Mouse (Mus musculus): ENCODE results near the gene Zp1. TPM values are rescaled to one million over a fixed set of nuclear protein-coding genes. Genes with fewer than 3 reads are reported as not detected.

Zp1 gene
- total RNA-seq (2023), result not detected

DNA sequence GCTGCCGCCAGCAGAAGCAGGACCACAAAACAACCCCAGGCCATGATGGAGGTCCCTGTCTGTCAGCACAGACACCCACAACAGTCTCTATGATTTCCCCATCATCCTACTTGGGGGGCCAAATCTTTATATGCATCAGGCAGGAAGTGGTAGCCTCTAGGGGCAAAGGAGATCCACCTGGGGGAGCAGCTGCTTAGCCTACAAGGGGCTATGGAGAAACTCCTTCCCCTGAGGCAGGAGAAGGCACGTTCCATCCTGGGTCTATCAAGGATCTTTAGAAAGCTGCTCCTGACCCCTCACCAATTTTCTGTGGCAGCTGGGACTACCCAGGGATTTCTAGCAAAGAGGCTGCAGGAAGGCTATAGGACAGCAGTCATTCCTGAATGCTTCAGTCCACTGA is at the start of gene Zp1:
Gene Zp1, minus strand, starts transcription at position 101 of the 400 bp plus-strand sequence.

DNA sequence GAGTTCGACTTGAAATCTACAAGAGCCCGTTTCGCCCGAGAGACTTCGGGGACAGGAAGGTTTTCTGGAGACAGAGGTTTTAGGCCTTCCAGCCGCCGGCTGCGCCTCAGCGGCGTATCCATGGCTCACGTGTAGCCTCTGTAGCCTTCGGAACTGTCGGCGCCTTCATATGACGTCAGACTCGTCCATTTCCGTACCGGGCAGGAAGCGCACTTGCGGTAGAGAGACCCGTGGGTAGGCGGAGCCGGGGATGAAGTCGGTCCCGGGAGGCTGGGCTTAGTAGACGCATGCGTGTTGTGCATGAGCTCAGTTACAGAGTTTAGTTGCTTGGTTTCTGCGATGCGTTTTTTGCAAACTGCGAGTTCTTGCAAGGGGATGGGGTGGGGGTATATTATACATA is 28.7 kb upstream of the Zp1 start, which contains the start of gene Ccdc86:
Gene Ccdc86, minus strand, starts transcription at position 155 of the 400 bp plus-strand sequence.

DNA sequence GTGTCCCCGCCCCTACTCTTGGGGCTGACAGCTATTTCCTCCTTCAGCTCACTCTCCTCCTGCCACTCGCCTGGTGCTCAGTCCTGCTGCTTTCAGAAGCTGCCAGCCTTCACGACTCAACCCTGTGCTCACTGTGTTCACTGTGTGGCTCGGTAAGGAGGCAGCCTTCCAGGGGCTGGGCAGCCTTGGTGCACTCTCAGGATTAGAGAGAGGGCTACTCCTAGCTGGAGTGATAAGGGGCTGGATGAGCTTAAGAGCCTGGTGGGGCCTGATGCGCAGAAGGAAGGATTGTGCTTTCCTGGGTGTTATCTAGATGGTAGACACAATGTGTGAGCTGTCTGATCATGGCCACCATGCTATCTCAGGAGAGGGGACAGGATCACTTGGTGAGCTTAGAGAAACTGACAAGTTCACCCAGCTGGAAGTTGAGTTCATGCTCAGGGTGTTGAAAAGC is 16.7 kb upstream of the Zp1 start, which contains the start of gene Ptgdr2:
Gene Ptgdr2, plus strand, starts transcription at position 51 of the 454 bp plus-strand sequence.

DNA sequence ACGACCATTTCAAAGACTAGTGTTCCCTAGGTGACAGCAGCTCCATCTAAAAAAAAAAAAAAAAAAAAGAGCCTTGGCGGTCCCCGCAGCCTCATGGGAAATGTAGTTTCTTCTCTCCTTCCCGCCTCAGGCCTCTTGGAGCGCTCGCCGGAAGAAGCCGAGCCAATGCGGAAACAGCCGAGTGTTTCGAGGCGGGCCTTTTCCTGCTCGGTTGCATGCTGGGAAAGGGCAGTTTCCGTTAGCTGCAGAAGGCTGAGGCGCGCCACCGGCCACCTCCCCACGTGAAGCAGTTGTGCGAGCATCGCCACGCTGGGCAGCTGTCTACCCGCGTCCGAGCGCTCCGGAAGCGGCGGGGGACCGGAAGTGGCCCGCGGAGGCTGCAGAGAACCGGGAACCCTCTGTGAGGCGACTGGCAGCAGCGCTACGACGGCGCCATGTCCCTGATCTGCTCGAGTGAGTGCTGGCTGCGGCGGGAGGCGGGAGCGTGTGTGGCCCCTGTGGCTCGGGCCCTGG is 25.4 kb downstream of the Zp1 start, which contains the start of gene Prpf19:
Gene Prpf19, plus strand, starts transcription at position 216 of the 513 bp plus-strand sequence.

DNA sequence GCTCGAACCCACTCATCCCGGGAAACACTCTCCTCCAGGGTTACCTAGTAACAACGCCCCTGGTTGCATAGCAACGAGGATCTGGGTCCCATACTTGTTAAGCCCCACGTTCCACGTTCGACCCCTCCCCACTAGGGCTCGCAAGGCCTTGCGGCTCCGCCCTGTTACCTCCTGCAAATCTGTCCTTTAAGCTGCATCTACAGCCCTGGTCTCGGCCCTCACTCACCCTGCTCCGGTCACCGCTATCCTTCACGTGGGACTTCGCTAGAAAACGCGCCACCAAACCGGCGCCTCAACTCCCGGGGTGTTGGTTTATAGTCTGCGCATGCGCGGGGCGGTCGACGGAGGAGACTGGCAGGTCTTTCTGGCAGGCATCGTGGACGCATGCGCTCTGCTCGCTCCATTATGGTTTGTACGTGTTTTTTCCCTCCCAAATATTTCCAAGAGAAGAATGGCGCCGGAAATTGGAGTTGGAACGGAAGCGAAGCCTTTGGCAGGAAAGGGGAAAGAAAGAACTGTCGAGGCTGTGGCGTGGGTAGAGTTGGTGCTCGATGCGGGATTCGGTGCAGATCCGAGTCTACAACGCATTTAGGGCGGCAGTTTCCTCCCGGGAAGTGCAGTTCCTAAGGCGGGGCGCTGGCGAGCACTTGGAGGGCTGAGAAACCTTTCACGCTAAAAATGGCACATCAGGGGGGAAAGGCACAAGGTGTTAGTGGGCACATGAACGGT is 38.8 kb downstream of the Zp1 start, which contains the start of gene Tmem109:
Gene Tmem109, minus strand, starts transcription at position 576 of the 729 bp plus-strand sequence.

GRCm38 (mm10) chr19:10869886-10870527 is 50.4 kb downstream of the Zp1 start, which contains the start of gene Tmem132a:
TSS of gene Tmem132a (minus strand) at chr19:10869940.

Other genes with a start within 250 kb of the Zp1 start
- not detected for gene Pga5, start 242.6 kb downstream of the Zp1 start, total RNA-seq (2023)
- gene Vps37c, start 231.9 kb downstream of the Zp1 start, total RNA-seq (2023), result 10 to 100 TPM; 30.0 to 34.0 TPM
- 1 to 10 TPM; 1.0 to 1.5 TPM for gene Cd5, start 181.6 kb downstream of the Zp1 start, total RNA-seq (2023)
- under 1 TPM; 0.21 to 0.82 TPM for gene Cd6, start 90.6 kb downstream of the Zp1 start, total RNA-seq (2023)
- gene Slc15a3, start 80.9 kb downstream of the Zp1 start, total RNA-seq (2023), result 100 to 1,000 TPM; 139 to 150 TPM
- 1 to 10 TPM; 1.7 to 3.2 TPM for gene Tmem132a, start 50.7 kb downstream of the Zp1 start, total RNA-seq (2023)
- gene Tmem109, start 38.6 kb downstream of the Zp1 start, total RNA-seq (2023), result 10 to 100 TPM; 65.0 to 80.6 TPM
- 10 to 100 TPM; 76.7 to 80.8 TPM for gene Prpf19, start 25.4 kb downstream of the Zp1 start, total RNA-seq (2023)
- gene Ptgdr2, start 16.5 kb upstream of the Zp1 start, total RNA-seq (2023), result not detected
- 10 to 100 TPM; 27.2 to 34.8 TPM for gene Ccdc86, start 28.6 kb upstream of the Zp1 start, total RNA-seq (2023)
- not detected for gene Ms4a10, start 54.0 kb upstream of the Zp1 start, total RNA-seq (2023)
- not detected for gene Ms4a15, start 72.6 kb upstream of the Zp1 start, total RNA-seq (2023)
- gene Ms4a18, start 97.4 kb upstream of the Zp1 start, total RNA-seq (2023), result not detected
- gene Ms4a8a, start 160.5 kb upstream of the Zp1 start, total RNA-seq (2023), result 10 to 100 TPM; 89.5 to 96.5 TPM
- not detected for gene 1700017D01Rik, start 210.2 kb upstream of the Zp1 start, total RNA-seq (2023)
- gene 1700025F22Rik, start 244.7 kb upstream of the Zp1 start, total RNA-seq (2023), result not detected

Measured in monocyte, adult 59 days (primary cell).